Mouse (Mus musculus) bone marrow macrophage, adult 2 months (primary cell): ENCODE measurements around the gene N4bp2l2.

ENCODE experiments used
- CTCF ChIP-seq: IDR thresholded peaks from 2 replicates; pipeline ENCODE4 v1.5.1; 2012; ENCODE audit warnings: low read depth, mild to moderate bottlenecking, low read length, moderate library complexity
- POLR2A ChIP-seq: IDR thresholded peaks from 2 replicates; pipeline ENCODE4 v1.6.1; 2012; ENCODE audit warnings: mild to moderate bottlenecking, low read depth, low read length, borderline replicate concordance

GRCm38 (mm10) chr5:150576832-150577231 is 89.2 kb downstream of the N4bp2l2 start:
- TF ChIP-seq CTCF (no peak), POLR2A (no peak)
